Mouse (Mus musculus) retina, postnatal 1 day (tissue): ENCODE data around the gene Nkd2.

ENCODE experiments used
- DNase-seq: peaks from one replicate; pipeline ENCODE4 v3.0.0-alpha.2; 2012

The Nkd2 gene

DNA sequence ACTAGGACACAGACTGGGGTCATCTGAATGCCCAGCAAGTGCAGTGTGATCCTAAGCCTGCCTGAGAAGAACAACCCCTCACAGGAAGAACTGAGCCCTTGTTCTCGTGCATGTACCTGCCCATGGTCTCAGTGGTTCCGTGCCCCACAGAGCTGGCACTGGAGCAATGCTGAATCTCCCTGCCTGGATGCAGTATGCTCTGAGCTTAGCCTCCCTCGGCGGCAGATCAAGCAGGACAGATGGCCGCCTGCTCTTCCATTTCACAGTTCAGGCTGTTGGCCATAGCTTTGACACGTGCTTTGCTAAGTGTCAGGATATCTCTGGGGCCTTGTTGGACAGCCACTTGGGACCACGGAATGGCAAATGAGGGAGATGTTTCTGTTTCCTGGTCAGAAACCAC is 33.2 kb downstream of the Nkd2 start:
- no peak for DNase-seq

DNA sequence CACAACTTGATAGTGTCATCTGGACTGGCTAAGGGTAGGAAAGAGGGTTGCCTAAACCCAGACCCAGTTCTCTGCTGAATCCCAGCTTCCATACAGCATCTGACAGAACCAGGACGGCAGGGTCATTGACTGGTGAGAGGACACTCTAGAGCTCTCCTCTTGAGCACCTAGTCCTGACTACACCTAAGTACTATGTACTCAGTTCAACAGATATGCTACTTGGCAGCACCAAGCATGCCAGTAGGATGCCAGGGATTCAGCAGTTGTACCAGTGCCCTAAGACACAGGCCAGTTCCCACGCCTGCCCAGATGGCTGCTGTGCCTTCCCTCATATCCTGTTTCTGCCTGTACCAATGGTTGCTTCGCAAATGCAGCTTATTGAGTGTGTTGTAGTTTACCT is 34.5 kb downstream of the Nkd2 start:
- DNase-seq: no peak

DNA sequence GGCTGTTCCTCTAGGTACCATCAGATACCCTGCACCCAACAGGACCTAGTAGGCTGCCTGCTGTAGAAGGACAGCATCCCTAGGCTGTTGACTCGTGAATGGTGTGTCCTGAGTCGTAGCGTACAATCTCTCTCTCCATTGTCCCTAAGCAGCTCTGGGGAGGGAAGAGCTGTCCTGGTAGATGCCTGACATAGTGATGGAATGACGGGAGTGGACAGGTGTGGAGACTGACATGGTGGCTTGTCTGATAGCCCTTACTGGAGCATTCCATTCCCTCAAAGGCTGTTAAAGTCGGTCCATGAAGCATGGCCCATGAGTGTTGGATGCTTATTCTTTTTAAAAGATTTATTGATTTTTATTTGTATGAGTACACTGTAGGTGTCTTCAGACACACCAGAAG is 42.5 kb downstream of the Nkd2 start:
- DNase-seq: no peak

DNA sequence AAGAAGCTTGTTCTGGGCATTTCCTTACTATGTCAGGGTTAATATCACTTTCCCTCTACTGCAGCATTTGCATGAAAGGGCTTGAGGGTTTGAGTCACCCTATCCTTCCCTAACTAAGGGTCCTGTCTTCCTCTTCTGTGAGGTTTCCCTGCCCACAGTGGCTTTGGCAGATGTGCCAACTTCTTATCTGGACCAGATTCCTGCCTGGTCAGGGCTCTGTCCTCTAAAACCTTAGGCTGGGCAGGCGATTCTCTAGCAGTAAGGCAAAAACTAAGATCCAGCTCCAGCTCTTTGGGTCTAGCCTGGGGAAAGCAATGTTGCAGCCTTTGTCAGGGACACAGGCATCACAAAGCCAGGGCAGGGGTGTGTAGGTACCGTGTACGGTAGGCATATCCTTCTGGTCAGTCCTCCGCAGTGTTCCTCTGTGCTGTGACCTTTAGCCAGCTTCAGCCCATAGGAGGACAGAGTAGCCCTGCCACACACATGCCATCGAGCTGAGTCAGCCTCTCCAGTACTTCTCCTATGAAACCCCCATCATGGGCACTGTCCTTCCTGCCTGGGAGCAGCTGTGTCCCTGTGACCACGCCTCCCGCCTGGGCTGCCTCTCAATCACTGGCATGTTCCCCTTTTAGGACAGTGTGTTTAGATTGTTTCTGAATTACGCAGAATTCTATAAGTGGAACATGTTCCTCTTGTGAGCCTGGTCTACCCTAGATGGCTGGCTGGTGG is 43.8 kb downstream of the Nkd2 start:
- DNase-seq: no peak

DNA sequence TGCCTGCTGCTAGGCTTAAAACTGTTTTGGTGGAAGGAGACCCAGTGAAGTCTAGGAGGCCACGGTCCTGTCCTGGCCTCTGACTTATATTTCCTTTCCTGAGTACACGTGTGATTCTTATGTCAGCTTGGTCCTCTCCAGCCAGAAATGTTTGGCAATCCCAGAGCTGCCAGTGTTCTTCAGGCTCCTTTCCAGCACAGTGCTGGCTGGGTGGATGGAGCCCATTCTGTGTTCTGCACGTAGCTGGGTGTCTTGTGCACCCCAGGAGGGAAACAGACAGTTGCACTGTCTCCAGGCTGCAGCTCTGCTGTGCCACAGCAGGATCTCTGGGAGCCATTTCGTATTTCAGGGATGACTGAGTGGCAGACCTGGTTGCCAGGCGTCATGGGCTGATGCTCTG is 48.3 kb downstream of the Nkd2 start:
- DNase-seq: no peak

DNA sequence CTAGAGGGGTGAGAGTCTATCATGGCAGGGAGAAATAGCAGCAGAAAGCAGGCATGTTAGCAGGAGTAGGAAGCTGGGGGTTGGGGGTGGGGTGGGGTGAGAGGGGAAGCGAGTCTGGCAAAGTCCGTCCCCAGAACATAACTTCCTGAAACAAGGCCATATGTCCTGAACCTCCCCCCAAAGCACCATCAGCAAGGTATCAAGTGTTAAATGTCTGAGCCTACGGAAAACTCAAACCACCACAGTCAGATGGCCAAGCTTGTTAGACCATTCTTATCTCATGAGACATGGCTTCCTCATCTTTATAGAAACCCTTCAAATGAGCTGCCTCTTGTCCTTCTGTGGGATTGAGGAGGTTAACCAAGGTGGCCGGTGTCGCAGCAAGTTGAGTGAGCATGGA is 54.3 kb downstream of the Nkd2 start:
- DNase-seq: no peak

DNA sequence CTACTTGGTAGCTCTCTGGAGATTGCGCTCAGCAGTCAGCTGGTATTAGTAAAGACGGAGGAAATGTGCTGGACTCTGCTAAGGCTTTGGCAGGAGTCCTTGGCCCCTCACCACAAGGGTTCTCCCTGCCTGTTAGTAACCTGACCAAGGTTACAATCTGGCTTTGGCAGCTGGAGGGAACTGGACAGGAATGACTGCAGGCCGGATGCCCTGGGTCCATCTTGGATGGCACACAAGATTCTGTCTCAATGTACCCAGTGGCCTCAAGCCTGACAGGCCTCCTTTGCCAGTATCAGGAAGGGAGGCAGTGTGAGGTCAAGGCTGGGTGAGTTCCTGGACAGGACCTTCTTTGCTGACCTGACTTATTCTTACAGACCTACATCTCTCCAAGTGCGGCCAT is 55.3 kb downstream of the Nkd2 start:
- no peak for DNase-seq

DNA sequence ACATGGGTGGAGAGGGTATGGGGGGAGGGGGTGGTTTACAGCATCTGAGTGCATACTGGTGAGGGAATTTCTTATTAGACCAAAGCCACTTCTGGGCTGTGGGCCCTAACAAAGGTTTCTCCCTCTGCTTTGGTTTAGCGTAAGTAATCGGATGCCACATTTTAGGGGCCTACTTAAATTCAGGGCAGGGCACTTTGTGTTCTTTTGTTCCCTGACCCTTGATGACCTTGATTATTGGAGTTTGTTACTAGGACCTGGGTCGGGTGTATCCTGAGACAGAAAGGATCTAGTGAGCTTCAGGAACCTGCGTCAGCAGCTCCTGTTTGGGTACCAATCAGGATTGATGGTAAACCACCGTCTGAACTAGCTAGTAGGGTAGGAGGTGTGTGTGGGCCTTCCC is 64.9 kb downstream of the Nkd2 start:
- DNase-seq: no peak

DNA sequence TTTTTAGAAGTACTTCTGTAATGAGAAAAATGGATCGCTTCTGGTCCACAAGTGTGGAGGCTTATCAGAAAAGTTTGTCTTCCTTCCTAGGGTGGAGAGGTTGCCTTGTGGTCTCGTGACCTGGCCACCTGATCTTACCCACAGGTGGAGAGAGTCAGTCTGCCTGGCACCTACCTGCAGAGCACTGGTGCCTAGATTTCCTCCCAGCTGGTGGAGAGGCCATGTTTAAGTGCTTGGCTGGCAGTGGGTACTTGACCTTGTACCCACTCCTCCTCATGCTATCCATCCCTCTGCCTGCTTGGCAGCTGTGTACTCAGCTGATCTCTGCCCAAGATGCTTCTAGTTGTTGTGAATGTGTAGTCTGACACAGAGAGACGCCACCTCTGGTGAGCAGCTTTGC is 69.9 kb downstream of the Nkd2 start:
- DNase-seq: no peak

DNA sequence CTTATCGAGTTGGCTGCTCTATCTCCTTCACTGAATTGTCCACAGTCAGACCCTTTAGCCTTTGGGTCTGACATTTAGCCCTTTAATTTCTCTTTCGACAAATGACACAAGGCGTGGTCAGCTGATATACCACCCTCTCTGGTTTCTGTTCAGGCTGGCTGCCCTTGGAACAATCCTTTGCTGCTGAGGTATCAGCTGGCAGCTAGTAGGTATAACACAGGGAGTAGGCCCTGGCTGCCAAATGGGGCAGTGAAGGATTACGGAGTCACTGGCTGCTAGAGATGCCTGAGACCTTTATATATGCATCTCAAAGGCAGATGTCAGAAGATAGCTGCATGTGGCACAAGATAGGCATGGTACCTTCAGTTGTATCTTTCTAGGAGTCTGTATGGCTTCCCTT is 71.6 kb downstream of the Nkd2 start:
- no peak for DNase-seq

DNA sequence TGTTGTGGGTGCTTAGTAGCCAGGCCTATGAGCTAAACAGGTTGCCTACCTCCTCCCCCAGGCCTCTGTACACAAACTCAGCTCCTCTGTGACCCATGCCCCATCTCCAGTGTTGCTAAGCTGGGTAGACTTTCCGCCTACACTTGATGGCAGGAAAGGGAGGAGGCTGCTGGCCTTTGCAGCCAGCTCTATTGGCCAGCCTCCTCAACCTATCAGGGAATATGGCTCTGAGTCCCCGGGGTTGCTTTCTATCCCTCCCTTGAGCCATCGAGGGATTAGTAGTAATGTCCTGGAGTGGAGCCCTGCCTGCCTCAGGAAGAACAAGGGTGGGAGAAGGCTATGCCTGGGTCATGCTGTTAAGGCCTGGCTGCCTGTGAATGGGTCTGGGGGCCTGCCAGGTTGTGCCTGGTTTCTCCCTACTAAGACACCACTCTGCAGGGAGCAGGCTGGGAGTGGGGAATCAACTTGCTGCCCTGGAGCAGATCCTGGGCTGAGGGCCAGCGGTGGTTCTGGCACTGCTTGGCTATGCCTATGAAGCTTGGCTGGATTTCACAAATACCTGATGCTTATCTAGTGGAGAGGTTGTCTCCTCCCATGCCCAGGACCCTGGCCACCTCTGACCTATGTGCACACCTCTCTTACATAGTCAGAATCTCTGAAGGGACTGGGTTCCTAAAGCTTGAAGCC is 73.8 kb downstream of the Nkd2 start:
- DNase-seq: peak; percentile 36

DNA sequence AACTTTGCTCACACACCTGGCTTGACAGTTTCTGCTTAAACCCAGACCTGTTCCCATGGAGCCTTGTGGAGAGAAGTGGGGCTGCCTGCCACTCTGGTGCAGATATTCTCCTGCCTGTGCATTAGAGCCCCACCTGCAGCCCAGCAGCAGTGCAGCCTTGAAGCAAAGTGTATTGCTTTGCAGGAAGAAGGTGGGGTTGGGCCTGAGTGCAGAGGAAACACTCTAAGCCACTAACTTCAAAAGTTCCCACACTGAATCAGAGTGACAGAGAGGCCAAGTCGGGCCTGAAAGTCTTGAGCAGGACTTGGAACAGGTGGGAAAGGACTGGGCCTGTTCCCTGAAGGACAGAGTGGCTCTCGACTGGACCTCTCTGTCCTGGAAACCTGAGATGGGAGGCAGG is 74.8 kb downstream of the Nkd2 start:
- DNase-seq: no peak

DNA sequence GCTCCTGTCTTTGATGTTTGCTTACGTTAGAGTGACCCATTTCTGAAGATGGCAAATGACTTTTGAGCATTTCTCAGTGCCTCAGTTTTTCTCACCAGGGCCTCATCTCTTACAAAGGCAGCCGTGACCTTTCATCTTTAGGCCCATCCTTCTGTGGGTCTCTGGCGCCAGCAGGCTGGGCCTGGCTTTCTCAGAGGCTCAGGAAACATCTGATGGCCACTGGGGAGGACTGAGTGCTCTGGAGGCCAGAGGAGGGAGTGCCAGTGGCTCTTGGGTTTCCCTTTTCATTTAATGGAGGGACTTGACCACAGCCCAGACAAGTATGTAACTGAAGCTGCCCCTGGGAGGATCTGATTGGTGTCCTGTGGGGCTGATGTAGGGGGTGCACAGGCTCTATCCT is 76.3 kb downstream of the Nkd2 start:
- no peak for DNase-seq

DNA sequence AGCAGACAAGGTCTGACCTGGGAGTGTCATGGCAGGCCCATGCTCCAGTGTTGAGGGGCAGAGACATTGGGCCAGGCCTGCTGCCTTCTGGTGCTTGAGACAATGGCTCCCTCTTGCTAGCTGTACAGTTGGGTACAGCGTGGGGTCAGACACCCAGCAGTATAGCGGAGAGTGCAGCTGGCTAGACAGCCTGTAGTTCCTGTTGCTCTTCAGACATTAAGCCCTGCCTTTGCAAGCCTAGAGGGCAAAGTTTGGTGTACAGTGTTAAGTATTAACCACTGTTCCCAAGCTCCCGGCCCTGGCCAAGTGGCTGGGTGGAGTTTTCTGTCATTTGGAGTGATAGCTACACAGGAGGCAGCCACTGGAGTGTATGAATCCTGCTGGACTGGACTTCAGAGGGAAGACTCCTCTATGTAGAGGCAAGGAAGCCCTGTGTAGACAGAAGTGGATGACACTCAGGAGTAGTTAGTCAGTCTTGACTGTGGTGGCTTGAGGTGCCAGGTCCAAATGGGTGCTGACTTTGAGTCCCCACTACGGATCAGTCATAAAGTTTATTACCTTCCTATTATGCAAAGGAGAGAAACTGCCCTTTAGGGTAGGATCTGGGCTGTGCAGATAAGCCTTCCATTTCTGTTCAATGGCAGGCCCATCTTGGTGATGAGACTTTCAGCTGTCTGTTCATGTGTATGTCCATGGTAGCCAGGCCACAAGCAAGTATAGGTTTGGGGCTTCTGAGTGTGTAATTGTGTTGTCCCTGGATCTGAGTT is 77.3 kb downstream of the Nkd2 start:
- no peak for DNase-seq
